Mouse (Mus musculus) small intestine, adult 10 weeks (tissue): ENCODE data around the gene Pam16. TPM values are rescaled to one million over a fixed set of nuclear protein-coding genes. Genes with fewer than 3 reads are reported as not detected.

Source experiments
- polyA plus RNA-seq: library from polyadenylated mRNA; stranded (reverse); fragments of 350-450 nt; fragmentation: Illumina TruSeq; extraction: RNeasy Lipid Tissue Mini Kit (QIAGEN cat#74804); gene quantifications from one replicate; pipeline ENCODE4 v1.2.3, GENCODE M21; 2014; ENCODE audit warnings: low replicate concordance

Gene Pam16
- 8.9 TPM for polyA plus RNA-seq

DNA sequence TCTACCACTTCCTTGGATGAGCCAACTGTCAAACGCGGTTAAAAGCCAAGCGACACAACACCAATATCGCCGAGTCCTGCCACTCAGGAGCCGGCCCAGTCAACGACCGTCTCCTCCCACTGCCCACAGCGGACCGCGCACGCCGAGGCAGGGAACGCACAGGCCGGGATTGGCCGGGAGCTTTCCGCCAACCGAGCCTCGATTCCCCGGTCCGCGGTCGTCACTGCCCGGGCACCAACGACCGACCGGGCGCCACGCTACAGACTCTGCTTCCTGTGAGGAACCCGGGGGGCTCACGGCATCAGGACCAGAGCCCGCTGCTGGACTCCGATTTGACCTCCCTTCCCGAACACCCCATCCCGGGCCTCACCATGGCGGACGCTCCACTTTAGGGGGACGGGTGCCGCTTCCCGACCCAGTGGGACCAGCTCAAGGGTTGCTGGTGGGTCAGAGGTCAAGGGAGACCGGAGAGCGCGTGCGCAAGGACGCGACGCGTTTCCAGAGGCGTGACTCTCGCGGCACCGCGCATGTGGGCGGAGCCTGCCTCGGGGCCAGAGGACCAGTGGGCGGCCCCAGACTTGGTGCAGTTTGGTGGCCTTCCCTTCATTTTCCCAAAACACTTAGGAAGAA is at the start of gene Pam16:
Gene Pam16, minus strand, starts transcription at position 508 of the 630 bp plus-strand sequence.

DNA sequence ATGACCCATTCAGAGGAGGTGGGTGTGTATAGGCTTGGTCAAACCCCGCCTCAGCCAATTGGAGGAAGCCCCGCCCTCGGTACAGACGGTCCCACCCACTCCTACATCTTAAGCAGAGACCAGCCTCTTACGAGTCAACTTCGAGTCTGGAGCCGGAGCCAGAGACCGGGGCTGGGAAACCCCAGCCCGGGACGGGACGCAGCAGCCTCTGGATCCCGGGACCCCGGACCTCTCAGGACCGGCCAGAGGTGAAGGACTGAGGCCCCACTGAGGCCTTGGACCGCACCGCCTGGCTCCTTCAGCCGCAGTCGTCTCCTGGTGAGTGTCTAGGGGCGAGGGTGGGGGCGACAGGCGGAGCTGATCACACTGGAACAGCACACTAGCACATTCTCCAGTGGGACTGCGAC is 15.0 kb upstream of the Pam16 start, which contains the start of the genes Vasn and Dnaja3:
Gene Vasn, plus strand, starts transcription at position 111 of the 407 bp plus-strand sequence.
Gene Dnaja3, plus strand, starts transcription at position 159 of the 407 bp plus-strand sequence.

DNA sequence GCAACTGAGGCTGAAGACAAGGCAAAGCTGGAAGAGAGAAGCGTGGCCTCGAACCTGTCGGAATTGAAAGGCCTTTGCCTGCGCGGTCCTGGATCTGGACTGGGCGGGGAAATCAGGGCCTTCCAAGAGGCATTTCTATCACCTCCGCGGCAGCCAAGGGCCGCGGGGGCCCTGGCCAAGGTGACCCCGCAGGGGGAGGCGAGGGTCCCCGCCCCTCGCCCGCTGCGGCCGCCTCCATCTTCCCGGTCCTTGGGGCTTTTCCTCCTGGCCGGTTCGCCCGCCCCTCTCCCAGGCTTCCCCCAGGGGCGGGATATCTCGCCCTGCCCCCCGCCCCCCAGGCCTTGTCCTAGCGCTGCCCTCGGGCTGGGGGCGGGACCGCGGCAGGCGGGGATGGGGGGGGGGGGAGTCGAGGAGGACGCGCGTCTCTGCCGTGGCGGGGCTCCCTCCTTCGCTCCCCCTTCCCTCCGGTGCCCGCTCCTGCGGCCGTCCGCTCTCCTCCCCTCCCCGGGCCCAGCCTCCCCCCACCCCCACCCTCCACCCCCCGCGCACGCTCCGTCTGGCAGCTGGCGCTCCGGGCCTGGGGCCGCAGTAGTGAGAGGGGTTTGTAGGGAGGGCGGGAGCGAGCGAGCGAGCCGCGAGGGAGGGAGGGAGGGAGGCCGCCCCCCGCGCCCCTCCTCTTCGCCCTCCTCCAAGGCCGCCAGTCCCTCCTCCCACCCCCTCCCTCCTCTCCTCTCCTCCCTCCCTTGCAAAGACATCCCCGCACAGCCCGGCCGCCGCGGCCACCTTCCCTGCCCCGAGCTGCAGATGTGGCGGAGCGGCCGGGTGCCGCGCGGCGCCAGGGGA is 30.6 kb downstream of the Pam16 start, which contains the start of gene Glis2:
Gene Glis2, plus strand, starts transcription at position 743 of the 843 bp plus-strand sequence.

Other genes with a start within 250 kb of the Pam16 start
- 0.89 TPM for gene Adcy9, start 204.5 kb downstream of the Pam16 start, polyA plus RNA-seq
- 1.8 TPM for gene Srl, start 83.2 kb downstream of the Pam16 start, polyA plus RNA-seq
- 2.0 TPM for gene Tfap4, start 65.1 kb downstream of the Pam16 start, polyA plus RNA-seq
- gene Glis2, start 30.3 kb downstream of the Pam16 start, polyA plus RNA-seq, result 0.56 TPM
- gene Vasn, start 15.0 kb upstream of the Pam16 start, polyA plus RNA-seq, result 0.48 TPM
- gene Dnaja3, start 15.0 kb upstream of the Pam16 start, polyA plus RNA-seq, result 18.0 TPM
- gene Coro7, start 54.8 kb upstream of the Pam16 start, polyA plus RNA-seq, result 1.3 TPM
- gene Nmral1, start 94.4 kb upstream of the Pam16 start, polyA plus RNA-seq, result 0.71 TPM
- 47.3 TPM for gene Hmox2, start 101.4 kb upstream of the Pam16 start, polyA plus RNA-seq
- gene Cdip1, start 165.3 kb upstream of the Pam16 start, polyA plus RNA-seq, result 40.1 TPM
- gene 4930562C15Rik, start 210.4 kb upstream of the Pam16 start, polyA plus RNA-seq, result not detected